Mouse (Mus musculus) kidney, embryonic 14.5 days (tissue): ENCODE measurements around the gene Cdyl2. TPM values are rescaled to one million over a fixed set of nuclear protein-coding genes. Genes with fewer than 3 reads are reported as not detected.
A peak's percentile ranks its signal among the peaks of the same experiment; 100 is the strongest.

Source experiments
- ATAC-seq: fragments of 200-750 bp; cut with Nextera tagmentation; 2 replicates; pipeline ENCODE4 v1.8.0; 2017; ENCODE audit warnings: moderate number of reproducible peaks, mild to moderate bottlenecking, moderate TSS enrichment, moderate library complexity; ENCODE audit not compliant: low FRiP score, low TSS enrichment
- H3K27ac ChIP-seq: fragments of 300-500 bp; sonication (generic); 2 replicates; pipeline ENCODE4 v1.5.1; 2014; ENCODE audit warnings: low read depth, mild to moderate bottlenecking, low read length, moderate library complexity, mixed read lengths
- H3K27me3 ChIP-seq: fragments of 300-500 bp; sonication (generic); 2 replicates; pipeline ENCODE4 v1.6.1; 2014; ENCODE audit warnings: mild to moderate bottlenecking, low read length; ENCODE audit not compliant: control insufficient read depth, insufficient read depth
- H3K36me3 ChIP-seq: fragments of 300-500 bp; sonication (generic); 2 replicates; pipeline ENCODE4 v1.6.1; 2014; ENCODE audit warnings: low read length, mixed read lengths; ENCODE audit not compliant: control insufficient read depth, insufficient read depth
- H3K4me1 ChIP-seq: fragments of 300-500 bp; sonication (generic); 2 replicates; pipeline ENCODE4 v1.6.1; 2014; ENCODE audit warnings: low read length, mixed read lengths; ENCODE audit not compliant: control insufficient read depth, insufficient read depth
- H3K4me2 ChIP-seq: fragments of 300-500 bp; sonication (generic); replicated peaks from 2 replicates; pipeline ENCODE4 v1.6.1; 2014; ENCODE audit warnings: low read depth, mild to moderate bottlenecking, low read length
- H3K4me3 ChIP-seq: fragments of 300-500 bp; sonication (generic); 2 replicates; pipeline ENCODE4 v1.5.1; 2014; ENCODE audit warnings: mild to moderate bottlenecking, low read length
- H3K9ac ChIP-seq: fragments of 300-500 bp; sonication (generic); 2 replicates; pipeline ENCODE4 v1.6.1; 2014; ENCODE audit warnings: low read depth, mild to moderate bottlenecking, low read length, moderate library complexity
- H3K9me3 ChIP-seq: fragments of 300-500 bp; sonication (generic); 2 replicates; pipeline ENCODE4 v1.6.1; 2016; ENCODE audit warnings: low read length; ENCODE audit not compliant: control insufficient read depth
- WGBS: fragments of 180-500 bp; shearing (Covaris S2); extraction: QIAGEN DNeasy Blood & Tissue Kit; methylation state at CpG from one replicate; pipeline ENCODE4 v1.1.7; 2014; 5-methylcytosine and 5-hydroxymethylcytosine counted together
- polyA plus RNA-seq: library from polyadenylated mRNA; unstranded; fragments of >200 nt; fragmentation: Nextera tagmentation; extraction: Ambion mirVana; gene quantifications from 2 replicates; pipeline ENCODE4 v1.2.1, GENCODE M21; 2014

The Cdyl2 gene
- polyA plus RNA-seq, 1 experiment from 2014 or later: 9.2 TPM

DNA sequence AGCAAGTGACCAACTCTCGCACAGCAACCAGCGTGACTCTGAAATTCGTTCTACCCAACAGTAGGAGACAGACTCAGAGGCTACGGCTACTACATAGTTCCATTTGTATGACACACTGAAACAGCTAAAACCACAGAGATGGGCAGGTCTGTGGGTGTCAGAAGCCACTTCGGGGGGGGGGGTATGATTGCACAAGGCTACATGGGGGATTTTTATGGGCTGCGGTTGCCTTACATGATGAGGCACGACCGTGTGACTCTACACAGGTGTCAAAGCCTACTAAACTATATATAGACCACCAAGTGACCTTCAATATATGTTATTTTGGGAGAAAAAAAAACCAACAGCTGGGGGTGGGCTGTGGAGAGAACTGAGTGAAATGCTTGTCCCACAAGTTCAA lies 96.8 kb downstream of the Cdyl2 start:
- H3K27me3 ChIP-seq: no peaks in the 10 kb centered on the region
- H3K9ac ChIP-seq: no peak overlapping the region
- WGBS: 90% methylated on average over 8 of the region's 8 CpGs
- H3K4me2 ChIP-seq: no peak overlapping the region
- no peaks in the 10 kb centered on the region for H3K9me3 ChIP-seq
- no peaks in the 10 kb centered on the region for H3K36me3 ChIP-seq
- ATAC-seq: no peak
- H3K27ac ChIP-seq: no peak overlapping the region
- H3K4me3 ChIP-seq: no peak overlapping the region
- H3K4me1 ChIP-seq: no peaks in the 10 kb centered on the region

DNA sequence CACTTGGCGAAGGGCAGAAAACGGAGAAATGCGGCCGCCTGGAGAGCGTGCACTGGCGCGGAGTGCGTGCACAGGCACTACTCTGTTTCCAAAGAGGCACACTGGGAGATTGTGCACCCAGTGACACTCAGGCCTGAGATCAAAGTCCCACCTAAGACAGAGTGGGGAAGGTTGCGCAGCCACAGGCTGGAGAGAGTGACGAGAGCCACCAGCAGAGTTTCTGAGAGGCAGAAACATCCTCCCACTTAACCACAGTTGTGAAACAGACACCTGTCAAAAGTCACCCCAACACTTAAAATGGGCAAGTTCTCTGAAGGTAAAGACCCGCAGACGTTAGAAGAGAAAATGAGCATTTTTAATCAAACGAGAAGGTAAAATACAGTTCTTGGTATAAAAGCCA lies 97.5 kb downstream of the Cdyl2 start:
- no peak overlapping the region for H3K9ac ChIP-seq
- H3K27me3 ChIP-seq: no peaks in the 10 kb centered on the region
- no peak overlapping the region for H3K4me3 ChIP-seq
- 91% methylated on average over 13 of the region's 13 CpGs for WGBS
- ATAC-seq: no peak
- no peaks in the 10 kb centered on the region for H3K9me3 ChIP-seq
- no peaks in the 10 kb centered on the region for H3K4me1 ChIP-seq
- H3K27ac ChIP-seq: no peak overlapping the region
- H3K4me2 ChIP-seq: no peak overlapping the region
- H3K36me3 ChIP-seq: no peaks in the 10 kb centered on the region

DNA sequence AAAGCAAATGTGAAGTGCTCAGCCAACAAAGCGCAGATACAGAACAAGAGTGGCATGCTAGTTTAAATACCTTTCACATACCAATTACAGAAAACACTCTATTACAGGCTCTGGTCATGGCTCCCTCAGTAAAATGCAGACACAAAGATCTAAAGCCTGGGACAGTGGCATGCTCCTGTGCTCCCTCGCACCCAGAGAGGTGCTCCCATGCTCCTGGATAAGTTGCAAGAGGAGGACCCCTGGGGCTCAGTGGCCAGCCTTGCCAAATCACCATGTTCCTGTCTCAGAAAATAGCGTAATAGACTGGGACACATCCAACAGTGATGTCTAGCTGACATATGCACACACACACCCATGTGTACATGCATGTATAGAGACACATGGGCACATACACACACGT lies 98.4 kb downstream of the Cdyl2 start:
- ATAC-seq: no peak
- Histone ChIP-seq H3K4me1 (no peaks in the 10 kb centered on the region), H3K4me3 (no peak overlapping the region), H3K9me3 (no peaks in the 10 kb centered on the region), H3K36me3 (no peaks in the 10 kb centered on the region), H3K9ac (no peak overlapping the region), H3K27me3 (no peaks in the 10 kb centered on the region), H3K4me2 (no peak overlapping the region), H3K27ac (no peak overlapping the region)
- WGBS: 96% methylated on average over 4 of the region's 4 CpGs

DNA sequence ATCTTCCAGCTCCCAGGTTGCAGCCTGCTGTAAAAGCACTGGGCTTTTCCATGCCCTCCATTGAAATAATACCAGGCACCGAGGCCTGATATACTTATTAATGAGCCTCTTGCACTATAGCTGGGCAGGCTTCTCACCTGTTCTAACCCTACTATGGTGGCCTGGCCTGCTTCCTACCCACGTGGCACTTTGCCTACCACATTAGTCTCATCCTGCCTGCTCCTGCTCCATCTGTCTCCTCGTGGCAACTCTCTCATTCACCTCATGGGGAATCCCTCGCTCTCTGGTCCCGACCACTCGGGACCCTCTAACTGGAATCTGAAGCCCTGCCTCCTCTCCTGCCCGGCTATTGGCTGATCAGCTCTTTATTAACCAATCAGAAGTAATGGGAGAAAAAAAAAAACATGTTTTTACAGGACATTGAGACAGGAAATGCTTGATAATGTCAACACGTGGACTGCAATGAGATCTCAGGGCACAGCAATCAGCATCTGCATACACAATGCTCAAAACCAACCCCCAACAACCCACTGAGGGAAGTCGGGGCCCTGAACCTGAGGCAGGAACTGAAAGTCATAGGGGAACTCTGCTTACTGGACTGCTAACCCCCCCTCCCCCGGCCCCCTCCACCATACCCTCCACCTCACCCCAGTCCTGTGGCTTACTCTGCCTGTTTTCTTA lies 99.2 kb downstream of the Cdyl2 start:
- Histone ChIP-seq H3K4me2 (no peak overlapping the region), H3K4me1 (no peaks in the 10 kb centered on the region), H3K27ac (no peak overlapping the region), H3K27me3 (no peaks in the 10 kb centered on the region), H3K36me3 (no peaks in the 10 kb centered on the region), H3K9me3 (no peaks in the 10 kb centered on the region), H3K9ac (no peak overlapping the region), H3K4me3 (no peak overlapping the region)
- WGBS: 67% methylated on average over 10 of the region's 10 CpGs
- ATAC-seq: no peak

DNA sequence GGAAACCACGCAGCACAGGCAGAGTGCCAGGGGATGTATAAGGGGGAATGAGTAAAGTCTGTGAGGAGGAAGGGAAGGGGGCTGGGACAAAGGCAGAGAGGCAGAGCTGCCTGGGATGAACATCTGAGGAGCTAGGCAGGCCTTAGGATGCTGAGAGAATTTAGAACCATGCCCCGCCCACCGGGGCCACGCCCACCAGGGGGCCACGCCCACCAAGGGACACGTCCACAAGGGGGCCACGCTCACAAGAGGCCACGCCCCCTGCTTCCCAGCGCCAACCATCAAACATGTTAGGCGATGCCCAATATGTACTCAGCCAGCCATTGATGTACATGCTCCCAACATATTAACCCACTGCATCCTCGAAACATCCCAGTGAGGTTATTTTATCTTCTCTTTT lies 102.7 kb downstream of the Cdyl2 start:
- Histone ChIP-seq H3K27me3 (no peaks in the 10 kb centered on the region), H3K4me3 (no peak overlapping the region), H3K27ac (no peak overlapping the region), H3K36me3 (no peaks in the 10 kb centered on the region), H3K9me3 (no peaks in the 10 kb centered on the region), H3K4me1 (no peaks in the 10 kb centered on the region), H3K9ac (no peak overlapping the region), H3K4me2 (no peak overlapping the region)
- peak; percentile 20; the same call in 1 of the 2 replicates for ATAC-seq
- WGBS: 45% methylated on average over 11 of the region's 11 CpGs

DNA sequence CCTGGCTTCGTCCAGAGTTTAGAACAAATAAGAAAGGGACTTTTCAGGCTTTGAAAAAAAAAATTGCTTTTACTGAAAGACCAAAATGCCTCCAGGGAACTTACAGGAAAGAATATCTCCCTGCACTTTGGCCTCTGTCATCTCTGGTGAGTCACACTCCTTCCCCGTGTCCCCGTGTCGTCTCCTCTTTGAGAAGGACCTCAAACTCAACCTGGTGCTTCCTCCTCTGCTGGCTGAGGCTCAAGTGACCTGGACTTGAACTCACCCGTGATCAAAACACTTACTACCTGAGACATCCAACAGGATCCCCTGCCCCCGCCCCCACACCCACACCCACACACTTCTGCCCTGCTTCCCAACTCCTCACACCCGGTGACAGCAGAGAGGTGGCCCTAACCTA lies 103.8 kb downstream of the Cdyl2 start:
- WGBS: 59% methylated on average over 7 of the region's 7 CpGs
- H3K27me3 ChIP-seq: no peaks in the 10 kb centered on the region
- no peaks in the 10 kb centered on the region for H3K4me1 ChIP-seq
- H3K4me3 ChIP-seq: no peak overlapping the region
- no peaks in the 10 kb centered on the region for H3K9me3 ChIP-seq
- no peak overlapping the region for H3K9ac ChIP-seq
- H3K36me3 ChIP-seq: no peaks in the 10 kb centered on the region; the same call in 1 of the 2 replicates
- H3K4me2 ChIP-seq: no peak overlapping the region
- ATAC-seq: no peak
- H3K27ac ChIP-seq: no peak overlapping the region

DNA sequence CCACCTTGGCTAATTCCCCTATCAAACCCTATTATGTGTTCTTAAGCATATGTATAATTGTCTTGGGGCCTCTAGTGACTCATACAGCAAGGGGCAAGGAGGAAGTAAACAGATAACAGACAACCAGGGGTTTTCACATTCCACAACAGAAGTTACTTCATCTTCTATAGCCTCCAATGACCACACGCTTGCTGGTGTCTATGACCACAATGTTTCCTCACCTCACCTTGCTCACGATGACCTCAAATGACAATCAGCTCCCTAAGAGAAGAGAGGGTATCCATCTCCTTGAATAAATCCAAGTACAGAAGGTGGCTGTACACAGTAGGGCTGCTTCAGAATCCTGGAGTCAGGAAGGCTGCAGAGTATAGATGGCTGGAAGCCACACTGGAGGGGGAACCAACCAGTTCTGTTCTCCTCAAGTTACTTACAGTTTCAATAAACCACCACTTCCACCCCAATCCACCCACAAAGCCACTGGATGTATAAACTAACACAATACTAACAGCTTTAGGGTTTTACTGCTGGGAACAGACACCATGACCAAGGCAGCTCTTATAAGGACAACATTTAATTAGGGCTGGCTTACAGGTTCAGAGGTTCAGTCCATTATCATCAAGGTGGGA lies 104.8 kb downstream of the Cdyl2 start:
- Histone ChIP-seq H3K4me3 (no peak overlapping the region), H3K4me2 (no peak overlapping the region), H3K9me3 (no peaks in the 10 kb centered on the region), H3K36me3 (no peaks in the 10 kb centered on the region; the same call in 1 of the 2 replicates), H3K4me1 (no peaks in the 10 kb centered on the region), H3K27ac (no peak overlapping the region), H3K9ac (no peak overlapping the region), H3K27me3 (no peaks in the 10 kb centered on the region)
- ATAC-seq: no peak
- WGBS: 96% methylated on average over 2 of the region's 2 CpGs

DNA sequence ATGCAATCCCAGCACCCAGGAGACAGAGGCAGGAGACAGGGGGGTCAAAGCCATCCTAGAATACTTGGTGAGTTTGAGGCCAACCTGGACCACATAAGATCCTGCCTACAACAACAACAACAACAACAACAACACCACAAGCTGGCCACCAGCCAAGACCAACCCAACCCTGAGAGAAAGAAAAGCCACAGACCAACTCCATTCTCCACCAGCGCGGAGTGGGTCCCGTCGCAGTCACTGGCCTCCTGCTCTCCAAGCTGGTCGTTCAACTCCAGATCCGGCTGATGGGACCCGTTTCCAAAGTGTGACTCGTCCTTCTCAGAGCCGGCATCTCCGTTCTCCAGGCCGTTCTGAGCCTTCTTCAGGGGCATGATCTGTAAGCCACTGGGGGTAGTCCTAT lies 109.2 kb downstream of the Cdyl2 start:
- 96% methylated on average over 11 of the region's 11 CpGs for WGBS
- Histone ChIP-seq H3K4me3 (no peak overlapping the region), H3K9ac (no peak overlapping the region), H3K27ac (no peak overlapping the region), H3K36me3 (no peaks in the 10 kb centered on the region; the same call in 1 of the 2 replicates), H3K4me2 (no peak overlapping the region), H3K9me3 (no peaks in the 10 kb centered on the region), H3K27me3 (no peaks in the 10 kb centered on the region), H3K4me1 (no peaks in the 10 kb centered on the region)
- ATAC-seq: no peak

DNA sequence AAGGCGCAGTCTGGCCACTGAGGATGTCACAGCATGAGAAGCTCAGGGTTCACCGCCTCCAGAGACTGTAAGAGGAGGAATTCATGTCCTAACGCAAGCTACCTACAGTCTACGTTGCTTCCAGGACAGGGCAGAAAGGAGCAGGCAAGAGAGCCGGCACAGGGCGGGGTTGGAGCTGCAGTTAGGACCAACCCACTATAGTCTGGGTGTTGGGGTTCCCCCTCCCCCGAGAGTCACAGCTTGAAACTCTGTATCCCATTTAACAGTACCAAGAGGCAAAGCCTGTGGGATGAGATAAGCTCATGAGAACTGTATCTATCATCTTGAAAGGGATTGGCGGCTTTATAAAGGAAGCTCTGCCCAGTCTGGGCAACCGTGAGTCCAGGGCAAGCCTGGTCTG lies 110.5 kb downstream of the Cdyl2 start:
- Histone ChIP-seq H3K36me3 (no peaks in the 10 kb centered on the region; the same call in 1 of the 2 replicates), H3K4me3 (no peak overlapping the region), H3K9ac (no peak overlapping the region), H3K27me3 (no peaks in the 10 kb centered on the region), H3K4me1 (no peaks in the 10 kb centered on the region), H3K4me2 (no peak overlapping the region), H3K27ac (no peak overlapping the region), H3K9me3 (no peaks in the 10 kb centered on the region)
- 83% methylated on average over 9 of the region's 9 CpGs for WGBS
- no peak for ATAC-seq
